ENCODE assay signal across 23 mouse cellular contexts in the genomic region with DNA sequence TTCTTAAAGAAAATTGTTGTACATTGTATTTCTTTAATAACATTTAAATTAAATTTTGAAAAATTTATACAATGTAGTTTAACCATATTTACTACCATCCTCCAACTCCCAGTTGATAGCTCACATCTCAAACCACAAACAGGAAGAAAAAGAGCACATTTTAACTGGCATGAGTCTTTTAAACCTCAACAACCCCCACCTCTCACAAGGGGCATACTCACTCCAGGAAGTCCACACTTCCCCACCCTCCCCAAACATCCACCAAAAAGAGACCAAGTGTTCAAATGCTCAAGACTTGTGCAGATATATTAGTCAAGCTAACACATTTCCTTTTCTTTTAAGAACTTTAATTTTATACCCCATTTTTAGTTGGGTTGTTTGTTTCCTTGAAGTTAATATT. TPM values are rescaled to one million over a fixed set of nuclear protein-coding genes. Genes with fewer than 3 reads are reported as not detected.
"Had no signal": no experiment of that assay in that cellular context is flagged by ENCODE, and none has a peak within 500 bp of the region (broad histone marks: within the 10 kb centered on the region; RNA-seq: fewer than 3 reads in every experiment).

No protein-coding gene starts in this region.

- H3K9me3 ChIP-seq: neural tube, embryonic 15.5 days; stomach, embryonic 15.5 days had no signal

- H3K4me1 ChIP-seq: neural tube, embryonic 15.5 days; stomach, embryonic 15.5 days had no signal

- H3K4me2 ChIP-seq: neural tube, embryonic 15.5 days; stomach, embryonic 15.5 days had no signal

- H3K27me3 ChIP-seq: neural tube, embryonic 15.5 days; stomach, embryonic 15.5 days had no signal

- H3K9ac ChIP-seq: neural tube, embryonic 15.5 days; stomach, embryonic 15.5 days had no signal

- H3K36me3 ChIP-seq: neural tube, embryonic 15.5 days; stomach, embryonic 15.5 days had no signal

- H3K4me3 ChIP-seq: neural tube, embryonic 15.5 days; stomach, embryonic 15.5 days had no signal

- H3K27ac ChIP-seq: neural tube, embryonic 15.5 days; stomach, embryonic 15.5 days; stomach, postnatal 0 days had no signal

- DNase-seq: retina, postnatal 1 day; right cerebral cortex, adult 18-20 months; right cerebral cortex, postnatal 14 days; right cerebral cortex, postnatal 25 days; right cerebral cortex, postnatal 4 days; spleen, adult 18-20 months; thymus, adult 18-20 months; thymus, adult 2 months; thymus, postnatal 14 days; thymus, postnatal 25 days; thymus, postnatal 36 days; thymus, postnatal 4 days had no signal

RNA-seq across cellular contexts. Expression of gene Npsr1, which starts 38.6 kb away (rescaled TPM):
- total RNA-seq: neutrophil, adult 5-6 weeks had no signal
- polyA plus RNA-seq: neural tube, embryonic 14.5 days; small intestine, adult 2 months; spleen, adult 2 months; stomach, embryonic 14.5 days; stomach, embryonic 15.5 days; stomach, embryonic 16.5 days; stomach, postnatal 0 days; testis, adult 2 months; urinary bladder, adult 2 months had no signal
